Mouse (Mus musculus) bone marrow macrophage, adult 2 months (primary cell): Measurements from ENCODE around the gene Jarid2.

Experiments used
- CTCF ChIP-seq: IDR thresholded peaks from 2 replicates; pipeline ENCODE4 v1.5.1; 2012; ENCODE audit warnings: low read depth, mild to moderate bottlenecking, low read length, moderate library complexity
- POLR2A ChIP-seq: IDR thresholded peaks from 2 replicates; pipeline ENCODE4 v1.6.1; 2012; ENCODE audit warnings: mild to moderate bottlenecking, low read depth, low read length, borderline replicate concordance

GRCm38 (mm10) chr13:44711062-44711461 is 18.2 kb upstream of the Jarid2 start:
- no peak for TF ChIP-seq CTCF
- TF ChIP-seq POLR2A: no peak
